Mouse (Mus musculus) kidney, embryonic 15.5 days (tissue): ENCODE results near the gene Cplx1. TPM values are rescaled to one million over a fixed set of nuclear protein-coding genes. Genes with fewer than 3 reads are reported as not detected.

Source experiments
- ATAC-seq: fragments of 200-750 bp; cut with Nextera tagmentation; replicated peaks from 2 replicates; pipeline ENCODE4 v1.8.0; 2017; ENCODE audit warnings: moderate TSS enrichment; ENCODE audit not compliant: low FRiP score
- H3K27ac ChIP-seq: fragments of 300-500 bp; sonication (generic); 2 replicates; pipeline ENCODE4 v1.5.1; 2015; ENCODE audit warnings: mild to moderate bottlenecking, inconsistent platforms
- H3K27me3 ChIP-seq: fragments of 300-500 bp; sonication (generic); 2 replicates; pipeline ENCODE4 v1.6.1; 2015; ENCODE audit warnings: inconsistent platforms
- H3K36me3 ChIP-seq: fragments of 300-500 bp; sonication (generic); 2 replicates; pipeline ENCODE4 v1.6.1; 2015; ENCODE audit warnings: inconsistent platforms
- H3K4me1 ChIP-seq: fragments of 300-500 bp; sonication (generic); 2 replicates; pipeline ENCODE4 v1.6.1; 2015; ENCODE audit warnings: inconsistent platforms
- H3K4me2 ChIP-seq: fragments of 300-500 bp; sonication (generic); 2 replicates; pipeline ENCODE4 v1.6.1; 2015; ENCODE audit warnings: moderate library complexity, mild to moderate bottlenecking, inconsistent platforms
- H3K4me3 ChIP-seq: fragments of 300-500 bp; sonication (generic); replicated peaks from 2 replicates; pipeline ENCODE4 v1.5.1; 2015; ENCODE audit warnings: mild to moderate bottlenecking, inconsistent platforms
- H3K9ac ChIP-seq: fragments of 300-500 bp; sonication (generic); 2 replicates; pipeline ENCODE4 v1.6.1; 2015; ENCODE audit warnings: mild to moderate bottlenecking, inconsistent platforms
- H3K9me3 ChIP-seq: fragments of 300-500 bp; sonication (generic); replicated peaks from 2 replicates; pipeline ENCODE4 v1.6.1; 2016; ENCODE audit warnings: inconsistent platforms
- WGBS: fragments of 180-500 bp; shearing (Covaris S2); methylation state at CpG from one replicate; pipeline ENCODE4 v1.1.7; 2015; ENCODE audit warnings: mixed read lengths; 5-methylcytosine and 5-hydroxymethylcytosine counted together
- polyA plus RNA-seq: library from polyadenylated mRNA; unstranded; fragments of >200 nt; fragmentation: Nextera tagmentation; extraction: Ambion mirVana; gene quantifications from 2 replicates; pipeline ENCODE4 v1.2.1, GENCODE M21; 2015

The Cplx1 gene
- polyA plus RNA-seq, 1 experiment from 2014 or later: 2.2 TPM

DNA sequence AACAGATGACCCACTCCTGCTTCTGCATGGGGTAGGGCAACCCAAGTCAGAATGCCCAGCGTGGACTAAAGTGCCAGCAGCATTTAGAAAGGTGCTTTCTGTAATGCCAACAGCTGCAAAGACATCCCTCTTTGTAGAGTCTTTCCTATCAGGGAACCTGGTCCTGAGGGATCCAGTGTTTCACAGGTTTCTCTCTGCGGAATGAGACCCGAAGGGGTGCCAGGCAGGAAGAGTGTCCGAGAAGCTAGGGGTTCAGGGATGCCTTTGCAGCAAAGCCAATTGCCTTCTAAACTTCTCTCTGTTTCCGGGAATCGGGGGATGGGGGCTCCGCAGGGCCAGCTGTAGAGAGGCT lies 711 bp downstream of the Cplx1 start:
- H3K9ac ChIP-seq: no peak overlapping the region
- peak overlapping the region; percentile 66 for H3K4me2 ChIP-seq
- H3K4me3 ChIP-seq: peak overlapping the region; percentile 31; the same call in 1 of the 2 replicates
- no peaks in the 10 kb centered on the region for H3K36me3 ChIP-seq
- H3K27me3 ChIP-seq: peaks cover 49% of the 10 kb centered on the region
- H3K9me3 ChIP-seq: no peaks in the 10 kb centered on the region
- WGBS: 12% methylated on average over 7 of the region's 7 CpGs
- H3K4me1 ChIP-seq: peaks cover 12% of the 10 kb centered on the region
- H3K27ac ChIP-seq: no peak overlapping the region
- ATAC-seq: no peak

DNA sequence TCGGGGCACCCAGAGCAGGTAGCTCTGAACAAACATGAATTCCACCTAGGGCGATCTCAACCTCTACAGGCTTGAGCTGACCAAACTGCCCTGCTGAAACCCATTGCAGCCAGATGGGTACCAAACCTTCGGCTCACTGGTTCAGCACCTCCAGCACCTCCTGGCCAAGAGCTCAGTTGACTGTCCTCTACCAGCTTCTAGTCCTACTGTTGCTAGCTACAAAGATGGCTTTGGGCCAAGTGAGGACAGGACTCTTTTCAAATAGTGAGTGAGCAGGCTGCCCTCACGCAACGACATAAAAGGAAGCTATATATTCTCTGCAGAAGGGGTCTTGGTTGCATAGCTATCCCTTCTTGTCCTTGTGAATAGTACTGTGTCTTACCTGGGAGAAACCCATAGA lies 2.2 kb downstream of the Cplx1 start:
- H3K36me3 ChIP-seq: no peaks in the 10 kb centered on the region
- peaks cover 12% of the 10 kb centered on the region for H3K4me1 ChIP-seq
- H3K4me2 ChIP-seq: no peak overlapping the region
- H3K9ac ChIP-seq: no peak overlapping the region
- peaks cover 42% of the 10 kb centered on the region for H3K27me3 ChIP-seq
- no peak overlapping the region for H3K4me3 ChIP-seq
- ATAC-seq: no peak
- no peak overlapping the region for H3K27ac ChIP-seq
- 91% methylated on average over 5 of the region's 5 CpGs for WGBS
- no peaks in the 10 kb centered on the region for H3K9me3 ChIP-seq

DNA sequence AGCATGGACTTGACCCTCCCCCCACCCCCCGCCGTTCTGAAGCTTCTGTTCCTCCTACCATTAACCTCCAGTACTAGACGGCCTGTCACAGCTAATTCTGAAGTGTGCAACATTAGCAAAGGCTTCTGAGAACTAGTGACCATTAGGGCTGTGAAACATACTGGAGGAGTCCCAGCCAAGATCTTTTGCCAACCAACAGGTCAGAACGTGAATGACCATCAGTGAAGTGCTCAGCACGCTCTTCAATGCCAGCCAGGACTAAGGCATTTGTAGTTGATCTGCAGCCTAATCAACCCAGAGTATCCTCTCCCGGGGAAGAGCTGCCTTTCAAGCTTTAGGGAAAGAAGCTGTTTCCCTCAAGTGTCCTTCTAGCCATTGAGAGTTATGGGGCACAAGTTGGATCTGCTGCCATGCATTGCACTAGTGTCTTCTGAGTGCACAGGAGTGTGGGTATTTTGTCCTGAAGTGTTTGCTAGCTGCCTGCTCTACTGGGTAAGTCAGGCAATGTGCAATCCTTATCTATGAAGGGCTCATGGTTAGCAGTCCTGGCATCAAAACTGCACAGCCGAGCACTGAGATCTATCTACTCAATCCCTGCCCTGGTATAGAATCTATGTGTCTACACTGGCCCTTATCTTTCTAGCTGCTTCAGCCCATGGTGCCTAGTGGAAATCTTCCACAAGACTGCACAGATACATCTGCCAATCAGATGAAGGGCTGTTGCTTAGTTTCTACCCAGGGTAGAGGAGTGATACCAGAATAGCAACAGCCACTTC lies 6.1 kb downstream of the Cplx1 start:
- no peak overlapping the region for H3K9ac ChIP-seq
- H3K27ac ChIP-seq: no peak overlapping the region
- no peak overlapping the region for H3K4me2 ChIP-seq
- no peaks in the 10 kb centered on the region for H3K9me3 ChIP-seq
- no peaks in the 10 kb centered on the region for H3K36me3 ChIP-seq
- no peak for ATAC-seq
- H3K27me3 ChIP-seq: peaks cover 5% of the 10 kb centered on the region
- H3K4me1 ChIP-seq: no peaks in the 10 kb centered on the region
- no peak overlapping the region for H3K4me3 ChIP-seq
- WGBS: 67% methylated on average over 7 of the region's 7 CpGs

DNA sequence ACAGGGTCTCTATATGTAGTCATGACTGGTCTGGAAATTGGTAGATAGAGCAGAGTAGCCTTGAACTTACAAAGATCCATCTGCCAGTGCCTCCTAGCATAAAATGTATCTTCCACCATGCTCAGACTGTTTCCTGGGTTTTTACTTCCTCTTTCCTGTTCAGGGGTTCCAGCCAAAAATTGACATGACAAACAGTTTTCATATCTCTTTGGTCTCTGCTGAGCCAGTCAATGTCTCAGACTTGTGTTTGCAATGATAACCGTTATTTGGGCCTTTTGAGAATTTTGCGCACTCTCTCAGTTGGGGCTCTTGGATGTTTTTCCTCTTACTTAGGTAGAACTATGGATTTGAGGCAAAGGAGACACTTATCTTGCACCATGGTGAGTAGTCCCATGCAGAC lies 15.6 kb downstream of the Cplx1 start:
- Histone ChIP-seq H3K36me3 (no peaks in the 10 kb centered on the region), H3K9ac (no peak overlapping the region), H3K27ac (no peak overlapping the region), H3K4me2 (no peak overlapping the region), H3K9me3 (peaks cover 2% of the 10 kb centered on the region; the same call in 1 of the 2 replicates), H3K4me3 (no peak overlapping the region), H3K27me3 (no peaks in the 10 kb centered on the region), H3K4me1 (no peaks in the 10 kb centered on the region)
- no peak for ATAC-seq
- WGBS: 95% methylated on average over 2 of the region's 2 CpGs

DNA sequence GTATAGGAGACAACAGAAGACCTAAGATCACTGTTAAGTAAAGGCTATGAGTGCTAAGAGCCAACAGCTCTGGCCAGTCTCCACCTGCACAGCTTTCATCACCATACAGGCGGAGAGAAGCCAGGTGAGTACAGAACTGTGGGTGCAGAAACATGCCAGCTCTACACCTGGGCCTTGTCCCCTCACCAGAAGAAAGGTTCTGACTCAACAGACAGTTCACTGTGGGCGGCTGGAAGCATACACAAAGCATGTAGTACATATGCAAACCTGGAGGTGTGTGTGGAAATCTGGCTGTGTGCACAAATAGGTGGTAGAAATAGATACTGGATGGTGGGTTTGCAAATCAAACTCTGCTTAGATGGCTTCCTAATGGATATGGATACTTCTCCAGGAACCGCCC lies 27.2 kb downstream of the Cplx1 start:
- H3K4me2 ChIP-seq: no peak overlapping the region
- no peak for ATAC-seq
- H3K4me3 ChIP-seq: no peak overlapping the region
- WGBS: 81% methylated on average over 3 of the region's 3 CpGs
- no peaks in the 10 kb centered on the region for H3K36me3 ChIP-seq
- no peak overlapping the region for H3K27ac ChIP-seq
- no peak overlapping the region for H3K9ac ChIP-seq
- H3K9me3 ChIP-seq: no peaks in the 10 kb centered on the region
- no peaks in the 10 kb centered on the region for H3K27me3 ChIP-seq
- no peaks in the 10 kb centered on the region for H3K4me1 ChIP-seq

DNA sequence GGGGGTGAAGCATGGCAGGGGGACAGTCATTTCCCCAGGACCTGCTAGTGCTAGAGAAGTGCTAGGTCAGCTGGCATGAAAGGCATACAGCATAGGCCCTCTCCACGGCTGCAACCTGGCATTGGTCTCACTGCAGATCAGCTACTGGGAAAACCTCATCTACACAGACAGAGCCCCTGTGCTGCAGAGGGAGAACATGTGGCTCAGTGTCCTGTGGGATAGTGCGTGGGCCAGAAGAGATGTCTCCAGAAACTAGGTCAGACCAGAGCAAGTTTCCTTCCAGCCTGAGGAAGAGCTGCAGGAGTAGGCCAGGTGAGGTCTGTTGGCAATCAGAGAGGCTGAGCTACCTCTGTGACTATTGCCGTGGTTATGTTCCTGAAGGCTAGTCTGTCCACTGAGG lies 27.9 kb downstream of the Cplx1 start:
- H3K4me2 ChIP-seq: no peak overlapping the region
- no peaks in the 10 kb centered on the region for H3K36me3 ChIP-seq
- no peak overlapping the region for H3K4me3 ChIP-seq
- H3K27ac ChIP-seq: no peak overlapping the region
- H3K9ac ChIP-seq: no peak overlapping the region
- H3K27me3 ChIP-seq: no peaks in the 10 kb centered on the region
- WGBS: 78% methylated on average over 3 of the region's 3 CpGs
- ATAC-seq: no peak
- H3K4me1 ChIP-seq: no peaks in the 10 kb centered on the region
- no peaks in the 10 kb centered on the region for H3K9me3 ChIP-seq

DNA sequence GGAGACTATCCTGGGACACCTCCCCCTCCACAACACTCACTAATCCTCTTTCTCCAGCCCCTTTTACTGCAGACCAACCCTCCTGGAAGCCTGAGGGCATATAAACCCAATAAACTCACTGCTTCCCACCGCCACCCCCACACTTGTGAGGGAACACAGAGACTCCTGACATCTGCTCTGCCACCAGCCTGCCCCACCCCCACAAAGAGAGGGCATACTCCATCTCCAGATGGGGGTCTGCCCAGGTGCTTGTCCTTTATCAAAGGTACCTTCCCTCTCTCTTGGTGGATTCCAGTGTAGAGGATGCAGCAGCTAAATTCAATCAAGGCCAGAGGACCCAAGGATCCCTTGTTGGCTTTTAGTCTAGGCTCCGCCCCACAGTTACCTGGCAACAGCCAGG lies 28.8 kb downstream of the Cplx1 start:
- Histone ChIP-seq H3K27me3 (no peaks in the 10 kb centered on the region), H3K4me2 (no peak overlapping the region), H3K9me3 (no peaks in the 10 kb centered on the region), H3K36me3 (no peaks in the 10 kb centered on the region), H3K4me3 (no peak overlapping the region), H3K4me1 (no peaks in the 10 kb centered on the region), H3K27ac (no peak overlapping the region), H3K9ac (no peak overlapping the region)
- ATAC-seq: no peak
- WGBS: 49% methylated on average over 2 of the region's 2 CpGs

DNA sequence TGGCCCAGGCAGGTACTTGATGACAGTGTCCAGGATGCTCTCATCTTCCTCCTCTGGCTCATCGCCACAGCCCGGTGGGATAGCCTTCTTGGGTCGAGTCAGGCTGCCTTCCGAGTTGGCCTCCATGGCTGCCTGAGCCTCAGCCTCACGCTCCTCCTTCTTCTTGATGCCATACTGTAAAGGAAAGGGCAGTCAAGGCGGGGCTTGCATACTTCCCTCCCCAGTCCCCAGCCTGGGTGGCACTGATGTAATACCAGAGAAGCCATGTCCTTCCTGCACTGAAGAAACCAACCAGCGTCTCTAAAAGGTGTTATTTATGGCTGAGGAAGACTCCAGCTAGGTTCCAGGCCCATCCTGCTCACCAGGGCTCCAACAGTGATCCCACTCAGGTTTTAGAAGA lies 29.7 kb downstream of the Cplx1 start:
- ATAC-seq: no peak
- 74% methylated on average over 7 of the region's 7 CpGs for WGBS
- Histone ChIP-seq H3K4me3 (no peak overlapping the region), H3K36me3 (no peaks in the 10 kb centered on the region), H3K4me1 (no peaks in the 10 kb centered on the region), H3K27ac (no peak overlapping the region), H3K27me3 (no peaks in the 10 kb centered on the region), H3K9ac (no peak overlapping the region), H3K9me3 (no peaks in the 10 kb centered on the region), H3K4me2 (no peak overlapping the region)

DNA sequence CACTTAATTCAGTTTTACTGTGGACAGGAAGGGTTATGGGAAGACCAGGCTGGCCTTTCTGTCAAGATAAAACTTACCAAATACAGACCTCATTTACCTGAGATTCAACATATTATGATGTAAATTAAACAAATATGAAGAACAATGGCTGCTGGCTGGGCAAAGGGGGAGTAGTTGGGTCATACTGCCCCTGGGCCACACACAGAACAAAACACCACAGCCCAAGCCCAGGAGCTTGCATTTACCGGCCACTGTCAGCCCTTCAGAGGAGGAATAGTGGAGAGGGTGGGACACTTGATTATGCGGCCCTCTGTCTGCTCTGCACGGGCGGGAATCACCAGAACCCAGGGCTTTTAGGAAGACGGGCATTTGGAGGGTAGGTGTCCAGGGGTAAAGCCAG lies 30.9 kb downstream of the Cplx1 start:
- no peak overlapping the region for H3K27ac ChIP-seq
- no peak for ATAC-seq
- 71% methylated on average over 5 of the region's 5 CpGs for WGBS

DNA sequence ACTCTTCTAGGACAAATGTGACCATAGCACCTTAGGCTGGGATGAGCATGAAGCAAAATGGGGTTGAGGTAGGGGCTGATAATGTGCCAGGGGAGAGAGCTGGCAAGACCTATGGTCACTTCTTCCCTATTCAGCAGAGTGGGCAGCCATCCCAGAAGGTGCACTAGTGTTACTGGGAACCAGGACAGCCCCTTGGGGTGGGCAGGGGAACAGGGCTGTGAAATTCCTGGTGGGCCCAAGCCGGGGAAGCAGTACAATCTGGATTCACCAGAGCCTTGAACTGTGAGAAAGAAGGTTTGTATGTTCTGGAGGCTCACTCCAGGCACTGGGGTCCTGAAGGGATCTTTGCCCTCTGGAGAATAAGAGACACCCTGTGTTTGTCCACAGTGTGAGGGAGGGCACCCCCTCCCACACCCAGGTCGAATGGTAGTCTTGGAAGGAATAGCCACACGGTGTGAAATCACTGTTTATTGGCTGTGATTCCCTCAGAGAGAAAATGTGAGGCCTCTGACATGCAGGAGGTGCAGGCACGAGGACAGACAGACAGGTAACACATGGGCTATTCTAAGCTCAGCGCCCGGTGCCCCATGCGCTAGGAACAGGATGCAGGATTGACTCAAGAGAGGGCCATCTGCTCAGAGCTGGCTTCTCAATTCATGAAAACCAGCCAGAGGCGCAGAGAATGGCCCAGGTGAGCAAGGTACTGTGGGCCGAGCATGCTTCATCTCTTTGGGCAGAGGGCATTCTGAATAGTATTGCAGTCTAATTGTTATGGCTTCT lies 31.5 kb downstream of the Cplx1 start:
- no peak overlapping the region for H3K27ac ChIP-seq
- H3K9ac ChIP-seq: no peak overlapping the region
- H3K4me1 ChIP-seq: no peaks in the 10 kb centered on the region
- no peaks in the 10 kb centered on the region for H3K9me3 ChIP-seq
- H3K27me3 ChIP-seq: no peaks in the 10 kb centered on the region
- H3K4me3 ChIP-seq: no peak overlapping the region
- no peaks in the 10 kb centered on the region for H3K36me3 ChIP-seq
- H3K4me2 ChIP-seq: no peak overlapping the region
- WGBS: 73% methylated on average over 9 of the region's 9 CpGs
- no peak for ATAC-seq

More for the DNA sequence above, 30.9 kb downstream of the Cplx1 start:
- Histone ChIP-seq H3K9ac (no peak overlapping the region), H3K4me3 (no peak overlapping the region), H3K4me2 (no peak overlapping the region), H3K36me3 (no peaks in the 10 kb centered on the region), H3K9me3 (no peaks in the 10 kb centered on the region), H3K4me1 (no peaks in the 10 kb centered on the region), H3K27me3 (no peaks in the 10 kb centered on the region)

DNA sequence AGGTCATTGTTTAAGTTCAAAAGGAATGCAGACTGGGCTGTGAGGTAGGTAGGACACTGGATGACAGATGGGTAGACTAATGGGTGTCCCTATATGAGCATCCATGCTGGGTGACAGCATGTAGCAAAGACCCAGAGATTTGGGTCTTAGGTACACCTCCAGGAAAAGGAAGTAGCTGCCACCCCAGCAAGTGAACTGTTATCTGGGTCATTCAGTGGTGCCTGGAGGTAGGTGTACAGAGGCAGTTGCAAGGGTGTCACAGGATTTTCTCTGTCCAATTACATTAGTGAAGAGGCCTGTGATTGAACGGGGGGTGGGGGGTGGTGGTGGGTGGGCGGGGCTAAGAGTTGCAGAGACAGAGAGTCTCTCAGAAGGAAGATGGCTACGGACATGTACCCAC lies 33.2 kb downstream of the Cplx1 start:
- H3K27me3 ChIP-seq: no peaks in the 10 kb centered on the region
- H3K27ac ChIP-seq: no peak overlapping the region
- no peak overlapping the region for H3K9ac ChIP-seq
- H3K9me3 ChIP-seq: no peaks in the 10 kb centered on the region
- 85% methylated on average over 3 of the region's 3 CpGs for WGBS
- H3K4me3 ChIP-seq: no peak overlapping the region
- no peak for ATAC-seq
- no peaks in the 10 kb centered on the region for H3K4me1 ChIP-seq
- no peak overlapping the region for H3K4me2 ChIP-seq
- no peaks in the 10 kb centered on the region for H3K36me3 ChIP-seq

DNA sequence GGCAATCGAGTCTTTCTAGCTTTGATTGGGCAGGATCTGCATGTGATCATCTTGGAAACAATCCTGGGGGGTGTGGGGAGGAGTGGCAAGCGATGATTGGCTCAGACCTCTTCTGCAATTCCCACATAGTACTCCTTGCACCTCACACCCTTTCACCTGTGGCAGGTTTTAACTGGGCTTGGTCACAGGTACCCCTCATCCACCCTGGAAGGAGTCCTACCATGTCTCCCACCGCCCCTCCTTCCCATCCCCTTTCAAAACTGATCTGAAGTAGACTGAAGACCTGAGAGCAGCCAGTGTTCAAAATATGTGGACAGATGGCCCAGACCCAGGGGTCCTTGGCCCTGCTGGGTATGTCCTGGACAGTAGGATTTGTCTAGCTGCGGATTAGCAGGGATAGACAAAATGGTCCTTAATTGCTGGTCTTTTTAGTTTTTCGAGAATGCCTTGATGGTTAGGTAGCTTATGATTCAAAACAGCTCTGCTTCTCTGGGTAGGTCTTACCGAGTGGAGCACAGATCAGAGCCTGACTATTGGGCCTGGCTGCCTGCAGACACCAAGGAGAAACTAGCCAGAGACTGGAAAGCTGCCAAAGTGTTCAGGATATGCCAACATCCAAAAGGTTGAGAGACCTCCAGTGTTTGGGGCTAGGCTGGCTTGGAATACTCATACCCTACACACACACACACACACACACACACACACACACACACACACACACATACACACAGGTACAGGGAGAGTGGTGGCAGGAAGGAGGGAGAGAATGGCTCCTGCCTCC lies 34.1 kb downstream of the Cplx1 start:
- Histone ChIP-seq H3K9me3 (no peaks in the 10 kb centered on the region), H3K27ac (no peak overlapping the region), H3K9ac (no peak overlapping the region), H3K36me3 (no peaks in the 10 kb centered on the region), H3K4me3 (no peak overlapping the region), H3K4me1 (no peaks in the 10 kb centered on the region), H3K4me2 (no peak overlapping the region), H3K27me3 (no peaks in the 10 kb centered on the region)
- 75% methylated on average over 6 of the region's 6 CpGs for WGBS
- ATAC-seq: no peak
